8 mouse cellular contexts compared by ENCODE assay signal in the genomic region with DNA sequence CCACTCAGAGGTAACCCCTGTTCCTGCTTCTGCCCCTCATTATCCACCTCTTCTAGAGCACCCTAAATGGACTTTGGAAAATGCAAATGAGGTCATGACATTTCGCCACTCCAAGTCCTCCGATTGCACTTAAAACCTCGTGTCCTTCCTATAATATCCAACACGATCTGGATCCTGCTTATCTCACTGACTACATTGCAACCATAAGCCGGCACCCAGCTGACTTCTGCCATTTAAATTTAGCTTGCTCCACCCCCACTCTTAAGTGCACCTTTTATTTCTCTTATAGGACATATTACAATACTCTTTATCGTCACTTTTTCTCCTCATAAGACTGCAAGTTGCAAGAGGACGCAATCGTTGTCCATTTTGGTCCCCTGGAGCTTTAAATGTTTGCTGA. TPM values are rescaled to one million over a fixed set of nuclear protein-coding genes. Genes with fewer than 3 reads are reported as not detected.
DNase-seq lines count a peak whose midpoint lies in the region; ATAC-seq and TF ChIP-seq lines count a peak whose summit lies in the region.

No protein-coding gene starts in this region.

- H3K4me2 ChIP-seq in lung, embryonic 15.5 days, result peak overlapping the region; percentile 57
- H3K4me2 ChIP-seq in forebrain, embryonic 15.5 days (replicated peaks), result peak overlapping the region; percentile 58
- H3K4me2 ChIP-seq in limb, embryonic 14.5 days (replicated peaks; ENCODE audit: low read depth, low read length, severe bottlenecking), result peak overlapping the region; percentile 49
- peak overlapping the region; percentile 44 for H3K4me2 ChIP-seq in stomach, embryonic 14.5 days (replicated peaks; ENCODE audit: low read depth, low read length)

- no peak for DNase-seq in lung, postnatal 36 days
- no peak for DNase-seq in limb, embryonic 14.5 days (ENCODE audit: low spot score)
- no peak for DNase-seq in adrenal gland, adult 8-10 months
- DNase-seq in spleen, postnatal 36 days (ENCODE audit: low spot score in 2 of 2), result no peak
- DNase-seq in urinary bladder, postnatal 36 days (ENCODE audit: low spot score in 2 of 2), result no peak

- no peak for TF ChIP-seq POLR2A in limb, embryonic 14.5 days (IDR thresholded peaks at IDR 0.05; ENCODE audit: borderline replicate concordance, extremely low read depth, insufficient read depth, insufficient read length)

- no peaks in the 10 kb centered on the region for H3K27me3 ChIP-seq in lung, embryonic 15.5 days
- no peaks in the 10 kb centered on the region for H3K27me3 ChIP-seq in forebrain, embryonic 15.5 days
- no peaks in the 10 kb centered on the region for H3K27me3 ChIP-seq in limb, embryonic 14.5 days (ENCODE audit: control insufficient read depth, insufficient read depth, low read length)
- no peaks in the 10 kb centered on the region for H3K27me3 ChIP-seq in stomach, embryonic 14.5 days (ENCODE audit: control insufficient read depth, insufficient read depth, low read length)

- 0 out of 2 replicates have a peak, but pooled peaks cover 6% of the 10 kb centered on the region for H3K4me1 ChIP-seq in lung, embryonic 15.5 days
- H3K4me1 ChIP-seq in forebrain, embryonic 15.5 days, result peaks cover 22% of the 10 kb centered on the region
- H3K4me1 ChIP-seq in limb, embryonic 14.5 days (ENCODE audit: control insufficient read depth, insufficient read depth, low read length), result peaks cover 3% of the 10 kb centered on the region; the same call in 1 of the 2 replicates
- H3K4me1 ChIP-seq in stomach, embryonic 14.5 days (ENCODE audit: control insufficient read depth, insufficient read depth, low read length), result no peaks in the 10 kb centered on the region

- peak overlapping the region; percentile 96 for H3K27ac ChIP-seq in lung, embryonic 15.5 days
- H3K27ac ChIP-seq in forebrain, embryonic 15.5 days (replicated peaks), result peak overlapping the region; percentile 98
- peak overlapping the region; percentile 85; the same call in 1 of the 2 replicates for H3K27ac ChIP-seq in limb, embryonic 14.5 days (replicated peaks; ENCODE audit: low read depth, low read length)
- peak overlapping the region; percentile 95 for H3K27ac ChIP-seq in stomach, embryonic 14.5 days (ENCODE audit: low read length)

- peaks cover 39% of the 10 kb centered on the region for H3K36me3 ChIP-seq in lung, embryonic 15.5 days
- H3K36me3 ChIP-seq in forebrain, embryonic 15.5 days, result peaks cover 38% of the 10 kb centered on the region
- H3K36me3 ChIP-seq in limb, embryonic 14.5 days (ENCODE audit: control insufficient read depth, insufficient read depth, low read length), result peaks cover 40% of the 10 kb centered on the region
- H3K36me3 ChIP-seq in stomach, embryonic 14.5 days (ENCODE audit: control insufficient read depth, insufficient read depth, low read length), result peaks cover 28% of the 10 kb centered on the region

- no peaks in the 10 kb centered on the region for H3K9me3 ChIP-seq in lung, embryonic 15.5 days
- no peaks in the 10 kb centered on the region for H3K9me3 ChIP-seq in forebrain, embryonic 15.5 days
- H3K9me3 ChIP-seq in limb, embryonic 14.5 days (ENCODE audit: control insufficient read depth, low read length), result peaks cover 7% of the 10 kb centered on the region
- peaks cover 1% of the 10 kb centered on the region; the same call in 1 of the 2 replicates for H3K9me3 ChIP-seq in stomach, embryonic 14.5 days (ENCODE audit: control insufficient read depth, low read depth, low read length)

- no peak overlapping the region for H3K9ac ChIP-seq in lung, embryonic 15.5 days
- H3K9ac ChIP-seq in forebrain, embryonic 15.5 days (replicated peaks), result peak overlapping the region; percentile 87; the same call in 1 of the 2 replicates
- no peak overlapping the region for H3K9ac ChIP-seq in limb, embryonic 14.5 days (ENCODE audit: low read depth, low read length, severe bottlenecking)
- no peak overlapping the region for H3K9ac ChIP-seq in stomach, embryonic 14.5 days (replicated peaks; ENCODE audit: low read depth, low read length)

- peak overlapping the region; percentile 78 for H3K4me3 ChIP-seq in lung, embryonic 15.5 days
- peak overlapping the region; percentile 96 for H3K4me3 ChIP-seq in forebrain, embryonic 15.5 days
- H3K4me3 ChIP-seq in limb, embryonic 14.5 days (replicated peaks; ENCODE audit: low read length), result peak overlapping the region; percentile 50
- H3K4me3 ChIP-seq in stomach, embryonic 14.5 days (ENCODE audit: low read depth, low read length), result peak overlapping the region; percentile 57

- ATAC-seq in lung, embryonic 15.5 days (ENCODE audit: borderline replicate concordance, extremely low read depth, low FRiP score, low TSS enrichment), result no peak
- no peak for ATAC-seq in forebrain, embryonic 15.5 days (replicated peaks)
- ATAC-seq in limb, embryonic 14.5 days (ENCODE audit: low FRiP score, low read depth), result no peak
- no peak for ATAC-seq in stomach, embryonic 14.5 days (ENCODE audit: insufficient number of reproducible peaks, insufficient read depth, low FRiP score, low read depth)

- WGBS in lung, embryonic 15.5 days, result 84% methylated on average over 8 of the region's 8 CpGs
- WGBS in forebrain, embryonic 15.5 days, result 88% methylated on average over 8 of the region's 8 CpGs
- 89% methylated on average over 8 of the region's 8 CpGs for WGBS in limb, embryonic 14.5 days
- 87% methylated on average over 8 of the region's 8 CpGs for WGBS in stomach, embryonic 14.5 days

RNA-seq across cellular contexts. Expression of a gene that starts 0.8 kb away (rescaled TPM):
- polyA plus RNA-seq in lung, embryonic 15.5 days (2015; fragmentation: Nextera tagmentation; extraction: Ambion mirVana), result 4.9 and 5.0 TPM in 2 replicates
- 7.8 and 8.5 TPM in 2 replicates for polyA plus RNA-seq in forebrain, embryonic 15.5 days (2015; fragmentation: Nextera tagmentation; extraction: Ambion mirVana)
- 6.5 and 6.8 TPM in 2 replicates for polyA plus RNA-seq in limb, embryonic 14.5 days (2012; rRNA removed)
- polyA plus RNA-seq in limb, embryonic 14.5 days (2014; fragmentation: Nextera tagmentation; extraction: Ambion mirVana), result 5.6 and 6.3 TPM in 2 replicates
- polyA plus RNA-seq in stomach, embryonic 14.5 days (2014; fragmentation: Nextera tagmentation; extraction: Ambion mirVana), result 4.6 and 6.2 TPM in 2 replicates
- 1 to 10 TPM; 4.3 to 7.8 (median 6.0) TPM for total RNA-seq in adrenal gland, adult 8-10 months (2022)

RNA-seq across cellular contexts. Expression of a gene that starts 3.5 kb away (rescaled TPM):
- not detected in 2 replicates for polyA plus RNA-seq in lung, embryonic 15.5 days (2015; fragmentation: Nextera tagmentation; extraction: Ambion mirVana)
- not detected in 2 replicates for polyA plus RNA-seq in forebrain, embryonic 15.5 days (2015; fragmentation: Nextera tagmentation; extraction: Ambion mirVana)
- not detected in 2 replicates for polyA plus RNA-seq in limb, embryonic 14.5 days (2012; rRNA removed)
- polyA plus RNA-seq in limb, embryonic 14.5 days (2014; fragmentation: Nextera tagmentation; extraction: Ambion mirVana), result not detected in 2 replicates
- polyA plus RNA-seq in stomach, embryonic 14.5 days (2014; fragmentation: Nextera tagmentation; extraction: Ambion mirVana), result not detected in 2 replicates
- under 1 TPM in 1 of 4 experiments, not detected in 3; 0.34 TPM for total RNA-seq in adrenal gland, adult 8-10 months (2022)

RNA-seq across cellular contexts. Expression of a gene that starts 13.9 kb away (rescaled TPM):
- polyA plus RNA-seq in lung, embryonic 15.5 days (2015; fragmentation: Nextera tagmentation; extraction: Ambion mirVana), result 29.2 and 30.0 TPM in 2 replicates
- 53.0 and 54.1 TPM in 2 replicates for polyA plus RNA-seq in forebrain, embryonic 15.5 days (2015; fragmentation: Nextera tagmentation; extraction: Ambion mirVana)
- 49.7 and 70.4 TPM in 2 replicates for polyA plus RNA-seq in limb, embryonic 14.5 days (2012; rRNA removed)
- 47.5 and 57.7 TPM in 2 replicates for polyA plus RNA-seq in limb, embryonic 14.5 days (2014; fragmentation: Nextera tagmentation; extraction: Ambion mirVana)
- polyA plus RNA-seq in stomach, embryonic 14.5 days (2014; fragmentation: Nextera tagmentation; extraction: Ambion mirVana), result 35.7 and 44.1 TPM in 2 replicates
- 1 to 10 TPM; 5.4 to 9.7 (median 8.5) TPM for total RNA-seq in adrenal gland, adult 8-10 months (2022)

RNA-seq across cellular contexts. Expression of a gene that starts 17.1 kb away (rescaled TPM):
- 7.0 and 7.6 TPM in 2 replicates for polyA plus RNA-seq in lung, embryonic 15.5 days (2015; fragmentation: Nextera tagmentation; extraction: Ambion mirVana)
- 39.7 and 45.8 TPM in 2 replicates for polyA plus RNA-seq in forebrain, embryonic 15.5 days (2015; fragmentation: Nextera tagmentation; extraction: Ambion mirVana)
- 48.1 and 49.4 TPM in 2 replicates for polyA plus RNA-seq in limb, embryonic 14.5 days (2012; rRNA removed)
- polyA plus RNA-seq in limb, embryonic 14.5 days (2014; fragmentation: Nextera tagmentation; extraction: Ambion mirVana), result 36.7 and 37.3 TPM in 2 replicates
- 22.4 and 25.0 TPM in 2 replicates for polyA plus RNA-seq in stomach, embryonic 14.5 days (2014; fragmentation: Nextera tagmentation; extraction: Ambion mirVana)
- 1 to 10 TPM; 2.9 to 5.6 (median 3.8) TPM for total RNA-seq in adrenal gland, adult 8-10 months (2022)

RNA-seq across cellular contexts. Expression of a gene that starts 17.3 kb away (rescaled TPM):
- 6.4 and 6.7 TPM in 2 replicates for polyA plus RNA-seq in lung, embryonic 15.5 days (2015; fragmentation: Nextera tagmentation; extraction: Ambion mirVana)
- polyA plus RNA-seq in forebrain, embryonic 15.5 days (2015; fragmentation: Nextera tagmentation; extraction: Ambion mirVana), result 6.1 and 6.5 TPM in 2 replicates
- polyA plus RNA-seq in limb, embryonic 14.5 days (2012; rRNA removed), result 53.2 and 72.3 TPM in 2 replicates
- 6.6 and 7.8 TPM in 2 replicates for polyA plus RNA-seq in limb, embryonic 14.5 days (2014; fragmentation: Nextera tagmentation; extraction: Ambion mirVana)
- polyA plus RNA-seq in stomach, embryonic 14.5 days (2014; fragmentation: Nextera tagmentation; extraction: Ambion mirVana), result 8.9 and 9.1 TPM in 2 replicates
- total RNA-seq in adrenal gland, adult 8-10 months (2022), result 10 to 100 TPM; 25.0 to 38.6 (median 30.3) TPM
